Mouse (Mus musculus) mouse trophoblast stem cell (cell line): ENCODE results near the gene Bcl2l11.
"Not testable (repeated sequence)": the region's sequence is repeated elsewhere in the genome, so short reads cannot be mapped to it uniquely, and the experiment has no call there.

Experiments
- in situ Hi-C, 2 experiments: fragments of 300-500 bp; cut with MseI, MboI; formaldehyde crosslinking; loops; 2 replicates in 1 of 2; 3 replicates in 1 of 2; pipeline ENCODE4 v1.15.1; 2025

Bcl2l11 gene

GRCm38 (mm10) chr2:128125635-128126470 is at the start of gene Bcl2l11:
Bcl2l11 (plus strand) TSS chr2:128126038.
- in situ Hi-C loops, result loop anchor here (10.0 kb wide), 1 partner anchor 269 kb away; no protein-coding TSS in a partner anchor

- in situ Hi-C loops, result no loop called here
Measured at GRCm38 (mm10) chr2:128076936-128077335, 48.9 kb upstream of the Bcl2l11 start.

- in situ Hi-C loops, result no loop called here
Measured at GRCm38 (mm10) chr2:128078859-128079258, 47.0 kb upstream of the Bcl2l11 start.

GRCm38 (mm10) chr2:128079316-128079715 is 46.5 kb upstream of the Bcl2l11 start:
- in situ Hi-C loops, result no loop called here

- in situ Hi-C loops, result no loop called here
Measured at GRCm38 (mm10) chr2:128083844-128084243, 42.0 kb upstream of the Bcl2l11 start.

- in situ Hi-C loops, result no loop called here
Measured at GRCm38 (mm10) chr2:128084607-128085006, 41.2 kb upstream of the Bcl2l11 start.

GRCm38 (mm10) chr2:128085481-128085880 is 40.4 kb upstream of the Bcl2l11 start:
- in situ Hi-C loops, result no loop called here

GRCm38 (mm10) chr2:128086301-128086886 is 39.4 kb upstream of the Bcl2l11 start:
- in situ Hi-C loops, result no loop called here

- in situ Hi-C loops, result no loop called here
Measured at GRCm38 (mm10) chr2:128086996-128087526, 38.8 kb upstream of the Bcl2l11 start.

- in situ Hi-C loops, result no loop called here
Measured at GRCm38 (mm10) chr2:128087798-128088545, 37.9 kb upstream of the Bcl2l11 start.

GRCm38 (mm10) chr2:128090283-128090885 is 35.5 kb upstream of the Bcl2l11 start:
- in situ Hi-C loops, result no loop called here

GRCm38 (mm10) chr2:128091431-128092369 is 34.1 kb upstream of the Bcl2l11 start:
- in situ Hi-C loops, result no loop called here

GRCm38 (mm10) chr2:128092451-128092850 is 33.4 kb upstream of the Bcl2l11 start:
- in situ Hi-C loops, result no loop called here

GRCm38 (mm10) chr2:128094196-128094595 is 31.6 kb upstream of the Bcl2l11 start:
- in situ Hi-C loops, result no loop called here

GRCm38 (mm10) chr2:128094602-128095001 is 31.2 kb upstream of the Bcl2l11 start:
- in situ Hi-C loops, result no loop called here

- in situ Hi-C loops, result no loop called here
Measured at GRCm38 (mm10) chr2:128095270-128095669, 30.6 kb upstream of the Bcl2l11 start.

- in situ Hi-C loops, result no loop called here
Measured at GRCm38 (mm10) chr2:128096070-128096469, 29.8 kb upstream of the Bcl2l11 start.

GRCm38 (mm10) chr2:128098118-128098517 is 27.7 kb upstream of the Bcl2l11 start:
- in situ Hi-C loops, result not testable (repeated sequence)

GRCm38 (mm10) chr2:128102086-128102485 is 23.8 kb upstream of the Bcl2l11 start:
- in situ Hi-C loops, result loop anchor here in 1 of 2 experiments (25.0 kb wide), 1 partner anchor 215 kb away; no protein-coding TSS in a partner anchor

GRCm38 (mm10) chr2:128104815-128105214 is 21.0 kb upstream of the Bcl2l11 start:
- in situ Hi-C loops, result loop anchor here in 1 of 2 experiments (25.0 kb wide), 1 partner anchor 218 kb away; no protein-coding TSS in a partner anchor
